Mouse (Mus musculus): ENCODE measurements at regions not wholly inside any gene's neighbourhood (a gene's known extent, or its start where the extent isn't known, plus 50 kb on each side); places are given as distances from the start of the nearest gene placed in this dataset.

- DNase-seq (ENCODE audit: low spot score in 2 of 2), result no peak
These were observed 89.1 kb downstream of the Kcnj2 start for GRCm38 (mm10) chr11:111155023-111155422.

- no peak for DNase-seq (ENCODE audit: low spot score in 2 of 2)
These were observed 89.8 kb downstream of the Kcnj2 start for GRCm38 (mm10) chr11:111155747-111156146.

- no peak for DNase-seq (ENCODE audit: low spot score in 2 of 2)
These were observed 93.3 kb downstream of the Kcnj2 start for GRCm38 (mm10) chr11:111159299-111159698.

GRCm38 (mm10) chr11:111164907-111165306 is 98.9 kb downstream of the Kcnj2 start:
- no peak for DNase-seq (ENCODE audit: low spot score in 2 of 2)

GRCm38 (mm10) chr11:111170174-111170800 is 104.3 kb downstream of the Kcnj2 start:
- no peak for DNase-seq (ENCODE audit: low spot score in 2 of 2)

GRCm38 (mm10) chr11:111173525-111173924 is 107.6 kb downstream of the Kcnj2 start:
- no peak for DNase-seq (ENCODE audit: low spot score in 2 of 2)

- DNase-seq (ENCODE audit: low spot score in 2 of 2), result no peak
These were observed 109.6 kb downstream of the Kcnj2 start for GRCm38 (mm10) chr11:111175566-111175965.

- DNase-seq (ENCODE audit: low spot score in 2 of 2), result no peak
These were observed 111.6 kb downstream of the Kcnj2 start for GRCm38 (mm10) chr11:111177516-111177915.

GRCm38 (mm10) chr11:111197422-111197821 is 131.5 kb downstream of the Kcnj2 start:
- DNase-seq (ENCODE audit: low spot score in 2 of 2), result no peak

- no peak for DNase-seq (ENCODE audit: low spot score in 2 of 2)
These were observed 134.5 kb downstream of the Kcnj2 start for GRCm38 (mm10) chr11:111200512-111200911.

GRCm38 (mm10) chr11:111202780-111203179 is 136.8 kb downstream of the Kcnj2 start:
- no peak for DNase-seq (ENCODE audit: low spot score in 2 of 2)

GRCm38 (mm10) chr11:111210565-111210964 is 144.6 kb downstream of the Kcnj2 start:
- DNase-seq (ENCODE audit: low spot score in 2 of 2), result no peak

GRCm38 (mm10) chr11:111212038-111212701 is 146.2 kb downstream of the Kcnj2 start:
- DNase-seq (ENCODE audit: low spot score in 2 of 2), result no peak

GRCm38 (mm10) chr11:111212702-111213328 is 146.9 kb downstream of the Kcnj2 start:
- no peak for DNase-seq (ENCODE audit: low spot score in 2 of 2)

- DNase-seq (ENCODE audit: low spot score in 2 of 2), result no peak
These were observed 149.0 kb downstream of the Kcnj2 start for GRCm38 (mm10) chr11:111215006-111215405.

GRCm38 (mm10) chr11:111223834-111224233 is 157.9 kb downstream of the Kcnj2 start:
- DNase-seq (ENCODE audit: low spot score in 2 of 2), result no peak

GRCm38 (mm10) chr11:111227305-111227704 is 161.3 kb downstream of the Kcnj2 start:
- DNase-seq (ENCODE audit: low spot score in 2 of 2), result no peak

GRCm38 (mm10) chr11:111236741-111237140 is 170.8 kb downstream of the Kcnj2 start:
- no peak for DNase-seq (ENCODE audit: low spot score in 2 of 2)

GRCm38 (mm10) chr11:111239784-111240183 is 173.8 kb downstream of the Kcnj2 start:
- no peak for DNase-seq (ENCODE audit: low spot score in 2 of 2)

GRCm38 (mm10) chr11:111252226-111252625 is 186.3 kb downstream of the Kcnj2 start:
- no peak for DNase-seq (ENCODE audit: low spot score in 2 of 2)

- DNase-seq (ENCODE audit: low spot score in 2 of 2), result no peak
These were observed 190.6 kb downstream of the Kcnj2 start for GRCm38 (mm10) chr11:111256596-111256995.

GRCm38 (mm10) chr11:111260691-111261383 is 194.9 kb downstream of the Kcnj2 start:
- DNase-seq (ENCODE audit: low spot score in 2 of 2), result no peak
